Mouse (Mus musculus) lung, postnatal 0 days (tissue): Measurements from ENCODE around the gene Olfr71. TPM values are rescaled to one million over a fixed set of nuclear protein-coding genes. Genes with fewer than 3 reads are reported as not detected.

ENCODE experiments used
- ATAC-seq: fragments of 200-750 bp; cut with Nextera tagmentation; 2 replicates; pipeline ENCODE4 v1.8.0; 2017; ENCODE audit warnings: moderate library complexity
- DNase-seq: peaks from one replicate; pipeline ENCODE4 v3.0.0-alpha.2; 2016; ENCODE audit warnings: low spot score
- H3K27ac ChIP-seq: fragments of 300-500 bp; sonication (generic); 2 replicates; pipeline ENCODE4 v1.5.1; 2014; ENCODE audit warnings: antibody characterized with exemption, mild to moderate bottlenecking, low read length, mixed read lengths
- H3K27me3 ChIP-seq: fragments of 300-500 bp; sonication (generic); replicated peaks from 2 replicates; pipeline ENCODE4 v1.6.1; 2014; ENCODE audit warnings: low read length, mixed read lengths; ENCODE audit not compliant: insufficient read depth
- H3K36me3 ChIP-seq: fragments of 300-500 bp; sonication (generic); 2 replicates; pipeline ENCODE4 v1.6.1; 2014; ENCODE audit warnings: low read length, mixed read lengths; ENCODE audit not compliant: insufficient read depth
- H3K4me1 ChIP-seq: fragments of 300-500 bp; sonication (generic); 2 replicates; pipeline ENCODE4 v1.6.1; 2014; ENCODE audit warnings: antibody characterized with exemption, low read depth, low read length, mixed read lengths; ENCODE audit not compliant: insufficient read depth
- H3K4me2 ChIP-seq: fragments of 300-500 bp; sonication (generic); replicated peaks from 2 replicates; pipeline ENCODE4 v1.6.1; 2014; ENCODE audit warnings: low read depth, mild to moderate bottlenecking, low read length, moderate library complexity, mixed read lengths
- H3K4me3 ChIP-seq: fragments of 300-500 bp; sonication (generic); 2 replicates; pipeline ENCODE4 v1.5.1; 2014; ENCODE audit warnings: low read depth, low read length
- H3K9ac ChIP-seq: fragments of 300-500 bp; sonication (generic); replicated peaks from 2 replicates; pipeline ENCODE4 v1.6.1; 2014; ENCODE audit warnings: low read depth, mild to moderate bottlenecking
- H3K9me3 ChIP-seq: fragments of 300-500 bp; sonication (generic); 2 replicates; pipeline ENCODE4 v1.6.1; 2016; ENCODE audit warnings: low read length, mixed read lengths
- CTCF ChIP-seq: IDR thresholded peaks from 2 replicates; pipeline ENCODE4 v1.5.1; 2016; ENCODE audit warnings: antibody characterized with exemption, mild to moderate bottlenecking
- EP300 ChIP-seq: IDR thresholded peaks from 2 replicates; pipeline ENCODE4 v1.6.1; 2016; ENCODE audit warnings: antibody characterized with exemption, mild to moderate bottlenecking, control low read depth
- WGBS: fragments of 180-500 bp; shearing (Covaris S2); extraction: QIAGEN DNeasy Blood & Tissue Kit; methylation state at CpG from one replicate; pipeline ENCODE4 v1.1.7; 2014; 5-methylcytosine and 5-hydroxymethylcytosine counted together
- polyA plus RNA-seq: library from polyadenylated mRNA; unstranded; fragments of >200 nt; fragmentation: Nextera tagmentation; extraction: Ambion mirVana; gene quantifications from 2 replicates; pipeline ENCODE4 v1.2.1, GENCODE M21; 2015

Olfr71 gene
- polyA plus RNA-seq, 1 experiment from 2014 or later, result 0.17 TPM

- no peak for DNase-seq
- Histone ChIP-seq H3K27ac (no peak overlapping the region), H3K4me1 (peaks cover 2% of the 10 kb centered on the region; the same call in 1 of the 2 replicates), H3K4me2 (no peak overlapping the region), H3K9me3 (no peaks in the 10 kb centered on the region), H3K36me3 (no peaks in the 10 kb centered on the region), H3K27me3 (no peaks in the 10 kb centered on the region), H3K9ac (no peak overlapping the region), H3K4me3 (no peak overlapping the region)
- WGBS, result 71% methylated on average over 5 of the region's 5 CpGs
- no peak for ATAC-seq
- no peak for TF ChIP-seq CTCF
- no peak for TF ChIP-seq EP300
These were observed 19.0 kb downstream of the Olfr71 start for GRCm38 (mm10) chr4:43691026-43691425.

DNA sequence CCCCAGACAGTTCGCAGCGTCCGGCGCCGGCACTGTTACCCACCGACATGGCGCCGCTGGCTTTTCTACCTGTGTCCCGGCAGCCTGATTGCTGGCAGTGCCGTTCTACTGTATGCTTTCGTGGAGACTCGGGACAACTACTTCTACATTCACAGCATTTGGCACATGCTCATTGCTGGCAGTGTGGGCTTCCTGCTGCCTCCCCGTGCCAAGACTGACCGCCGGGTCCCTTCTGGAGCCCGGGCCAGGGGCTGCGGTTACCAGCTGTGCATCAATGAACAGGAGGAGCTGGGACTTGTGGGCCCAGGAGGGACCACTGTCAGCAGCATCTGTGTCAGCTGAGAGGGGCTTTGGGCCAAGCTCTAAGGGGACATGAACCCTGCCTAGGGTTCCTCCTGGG lies 20.0 kb downstream of the Olfr71 start:
- no peak overlapping the region for H3K4me3 ChIP-seq
- H3K9me3 ChIP-seq, result no peaks in the 10 kb centered on the region
- WGBS, result 90% methylated on average over 17 of the region's 17 CpGs
- no peak overlapping the region for H3K27ac ChIP-seq
- no peaks in the 10 kb centered on the region for H3K27me3 ChIP-seq
- no peak for ATAC-seq
- TF ChIP-seq CTCF (no peak), EP300 (no peak)
- H3K36me3 ChIP-seq, result no peaks in the 10 kb centered on the region
- peaks cover 2% of the 10 kb centered on the region; the same call in 1 of the 2 replicates for H3K4me1 ChIP-seq
- DNase-seq, result no peak
- no peak overlapping the region for H3K4me2 ChIP-seq
- no peak overlapping the region for H3K9ac ChIP-seq

- ATAC-seq (no peak), DNase-seq (no peak)
- 83% methylated on average over 7 of the region's 7 CpGs for WGBS
- H3K9me3 ChIP-seq, result no peaks in the 10 kb centered on the region
- no peak overlapping the region for H3K4me3 ChIP-seq
- H3K36me3 ChIP-seq, result peaks cover 19% of the 10 kb centered on the region; the same call in 1 of the 2 replicates
- H3K4me2 ChIP-seq, result no peak overlapping the region
- no peaks in the 10 kb centered on the region for H3K27me3 ChIP-seq
- H3K4me1 ChIP-seq, result no peaks in the 10 kb centered on the region
- H3K9ac ChIP-seq, result no peak overlapping the region
- TF ChIP-seq CTCF (no peak), EP300 (no peak)
- H3K27ac ChIP-seq, result no peak overlapping the region
These were observed 30.5 kb downstream of the Olfr71 start for GRCm38 (mm10) chr4:43679416-43680043.

- Histone ChIP-seq H3K9me3 (no peaks in the 10 kb centered on the region), H3K27me3 (no peaks in the 10 kb centered on the region), H3K4me1 (no peaks in the 10 kb centered on the region), H3K4me2 (no peak overlapping the region), H3K27ac (no peak overlapping the region), H3K36me3 (peaks cover 19% of the 10 kb centered on the region; the same call in 1 of the 2 replicates), H3K4me3 (no peak overlapping the region), H3K9ac (no peak overlapping the region)
- TF ChIP-seq EP300 (no peak), CTCF (no peak)
- ATAC-seq (no peak), DNase-seq (no peak)
- WGBS, result 89% methylated on average over 6 of the region's 6 CpGs
These were observed 31.5 kb downstream of the Olfr71 start for GRCm38 (mm10) chr4:43678541-43678940.

DNA sequence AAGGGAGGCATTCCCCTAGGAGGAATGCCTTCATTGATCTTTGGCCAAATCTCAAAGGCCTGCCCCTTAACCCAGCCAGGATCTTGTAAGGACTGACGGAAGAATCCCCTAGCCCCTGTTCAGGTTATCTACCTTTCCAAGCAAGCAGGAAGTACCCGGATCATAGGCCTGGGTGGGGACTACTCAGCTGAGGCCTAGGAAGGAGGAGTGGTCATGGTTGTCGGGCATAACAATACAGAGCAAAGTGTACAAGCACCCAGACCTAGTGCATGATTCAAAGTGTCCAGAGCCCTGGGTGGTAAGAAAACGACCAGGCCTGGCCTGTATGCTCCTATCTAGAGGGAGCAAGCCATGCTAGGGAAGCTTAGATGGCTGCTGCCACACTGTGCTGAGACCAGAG lies 34.4 kb downstream of the Olfr71 start:
- no peak overlapping the region for H3K4me3 ChIP-seq
- no peak overlapping the region for H3K9ac ChIP-seq
- H3K27me3 ChIP-seq, result no peaks in the 10 kb centered on the region
- no peaks in the 10 kb centered on the region for H3K9me3 ChIP-seq
- no peak overlapping the region for H3K4me2 ChIP-seq
- 0 out of 2 replicates have a peak, but pooled peaks cover 8% of the 10 kb centered on the region for H3K36me3 ChIP-seq
- H3K27ac ChIP-seq, result no peak overlapping the region
- WGBS, result 72% methylated on average over 4 of the region's 4 CpGs
- H3K4me1 ChIP-seq, result no peaks in the 10 kb centered on the region
- TF ChIP-seq EP300, result no peak
- no peak for TF ChIP-seq CTCF
- no peak for ATAC-seq
- DNase-seq, result no peak

GRCm38 (mm10) chr4:43674974-43675373 lies 35.1 kb downstream of the Olfr71 start:
- H3K27me3 ChIP-seq, result no peaks in the 10 kb centered on the region
- 0 out of 2 replicates have a peak, but pooled peaks cover 8% of the 10 kb centered on the region for H3K36me3 ChIP-seq
- no peak for ATAC-seq
- no peak overlapping the region for H3K27ac ChIP-seq
- TF ChIP-seq CTCF (no peak), EP300 (no peak)
- H3K9ac ChIP-seq, result no peak overlapping the region
- peaks cover 2% of the 10 kb centered on the region; the same call in 1 of the 2 replicates for H3K4me1 ChIP-seq
- no peak for DNase-seq
- no peak overlapping the region for H3K4me2 ChIP-seq
- H3K9me3 ChIP-seq, result no peaks in the 10 kb centered on the region
- no peak overlapping the region for H3K4me3 ChIP-seq
- WGBS, result 74% methylated on average over 5 of the region's 5 CpGs

DNA sequence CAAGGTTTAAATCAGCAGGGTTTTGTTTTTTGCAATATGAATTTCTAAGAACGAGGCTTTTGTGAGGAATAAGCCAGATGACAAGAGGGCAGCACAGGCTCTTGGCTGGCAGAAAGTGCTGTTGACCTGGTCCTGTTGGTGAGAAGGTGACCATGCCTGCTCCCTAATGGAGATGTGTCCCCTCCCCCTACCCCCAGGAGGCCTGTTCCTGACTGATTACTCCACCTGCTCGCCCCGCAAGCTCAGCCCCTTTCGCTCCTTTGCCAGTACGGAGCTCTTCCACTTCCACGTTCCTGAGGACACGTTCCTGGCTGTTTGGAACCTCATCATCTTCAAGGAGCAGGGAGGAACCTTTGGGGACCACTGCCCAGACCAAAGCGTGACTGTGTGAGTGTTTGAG lies 36.4 kb downstream of the Olfr71 start:
- DNase-seq (no peak), ATAC-seq (no peak)
- Histone ChIP-seq H3K27ac (peak overlapping the region; percentile 2; the same call in 1 of the 2 replicates), H3K4me1 (peaks cover 6% of the 10 kb centered on the region), H3K36me3 (0 out of 2 replicates have a peak, but pooled peaks cover 8% of the 10 kb centered on the region), H3K27me3 (no peaks in the 10 kb centered on the region), H3K4me3 (no peak overlapping the region), H3K4me2 (no peak overlapping the region), H3K9ac (no peak overlapping the region), H3K9me3 (no peaks in the 10 kb centered on the region)
- WGBS, result 63% methylated on average over 8 of the region's 8 CpGs
- TF ChIP-seq EP300 (no peak), CTCF (no peak)
